In genomic region chr11:63046380-63046779, GRCm38 (mm10) we compare ENCODE assay signal across 11 mouse cellular contexts. TPM values are rescaled to one million over a fixed set of nuclear protein-coding genes. Genes with fewer than 3 reads are reported as not detected.
DNase-seq lines count a peak whose midpoint lies in the region; ATAC-seq and TF ChIP-seq lines count a peak whose summit lies in the region.
"Had no signal": no experiment of that assay in that cellular context is flagged by ENCODE, and none has a peak within 500 bp of the region (broad histone marks: within the 10 kb centered on the region; RNA-seq: fewer than 3 reads in every experiment).

No protein-coding gene starts in this region.

- 81% methylated on average over 8 of the region's 8 CpGs for WGBS in heart, embryonic 11.5 days (ENCODE audit: insufficient replicate concordance)
- 41% methylated on average over 8 of the region's 8 CpGs for WGBS in liver, embryonic 15.5 days (ENCODE audit: insufficient replicate concordance)
- 82% methylated on average over 8 of the region's 8 CpGs for WGBS in lung, postnatal 0 days

- DNase-seq in heart, adult 11 months: peak; percentile 98
- DNase-seq in liver: no peak
- DNase-seq in lung, postnatal 0 days (ENCODE audit: low spot score): peak; percentile 26
- DNase-seq in splenic B cell, adult 2 months (ENCODE audit: low read depth, low spot score): peak; percentile 59
- DNase-seq in retina, embryonic 14.5 days (ENCODE audit: low spot score): no peak
- DNase-seq in embryo, embryonic 10.5 days (ENCODE audit: low spot score): no peak

- ATAC-seq in heart, embryonic 11.5 days (replicated peaks; ENCODE audit: insufficient number of reproducible peaks, low FRiP score, low TSS enrichment): no peak
- ATAC-seq in liver, embryonic 15.5 days (ENCODE audit: insufficient read depth): peak; percentile 40; the same call in 1 of the 2 replicates
- ATAC-seq in lung, postnatal 0 days: peak; percentile 47
- ATAC-seq: forebrain, embryonic 16.5 days had no signal

- no peaks in the 10 kb centered on the region for H3K4me1 ChIP-seq in heart, embryonic 11.5 days (ENCODE audit: control insufficient read depth, insufficient read depth, low read length)
- H3K4me1 ChIP-seq in liver, embryonic 15.5 days (replicated peaks): no peaks in the 10 kb centered on the region
- H3K4me1 ChIP-seq in lung, postnatal 0 days (ENCODE audit: insufficient read depth, low read depth, low read length): no peaks in the 10 kb centered on the region
- H3K4me1 ChIP-seq: midbrain, embryonic 12.5 days had no signal

- H3K4me2 ChIP-seq in heart, embryonic 11.5 days: no peak overlapping the region
- H3K4me2 ChIP-seq in liver, embryonic 15.5 days: no peak overlapping the region
- no peak overlapping the region for H3K4me2 ChIP-seq in lung, postnatal 0 days (replicated peaks; ENCODE audit: low read depth, low read length)
- H3K4me2 ChIP-seq: heart, embryonic 13.5 days; midbrain, embryonic 12.5 days had no signal

- TF ChIP-seq EP300 in lung, postnatal 0 days (IDR thresholded peaks at IDR 0.05): no peak

- H3K27me3 ChIP-seq in heart, embryonic 11.5 days (ENCODE audit: control insufficient read depth, insufficient read depth, low read length): no peaks in the 10 kb centered on the region
- no peaks in the 10 kb centered on the region for H3K27me3 ChIP-seq in liver, embryonic 15.5 days
- H3K27me3 ChIP-seq in lung, postnatal 0 days (replicated peaks; ENCODE audit: insufficient read depth, low read length): no peaks in the 10 kb centered on the region
- no peaks in the 10 kb centered on the region for H3K27me3 ChIP-seq in splenic B cell, adult 2 months (ENCODE audit: control insufficient read depth, insufficient read depth, low read length, poor library complexity, severe bottlenecking)
- H3K27me3 ChIP-seq: heart, embryonic 13.5 days; midbrain, embryonic 12.5 days had no signal

- no peak overlapping the region for H3K9ac ChIP-seq in heart, embryonic 11.5 days (ENCODE audit: low read depth, low read length)
- H3K9ac ChIP-seq in liver, embryonic 15.5 days: no peak overlapping the region
- no peak overlapping the region for H3K9ac ChIP-seq in lung, postnatal 0 days (replicated peaks; ENCODE audit: low read depth)
- H3K9ac ChIP-seq: heart, embryonic 13.5 days; midbrain, embryonic 12.5 days had no signal

- H3K36me3 ChIP-seq in heart, embryonic 11.5 days (ENCODE audit: control insufficient read depth, insufficient read depth, low read length): no peaks in the 10 kb centered on the region
- no peaks in the 10 kb centered on the region for H3K36me3 ChIP-seq in liver, embryonic 15.5 days (replicated peaks)
- H3K36me3 ChIP-seq in lung, postnatal 0 days (ENCODE audit: insufficient read depth, low read length): no peaks in the 10 kb centered on the region
- H3K36me3 ChIP-seq in splenic B cell, adult 2 months (ENCODE audit: control insufficient read depth, insufficient read depth, low read length, poor library complexity, severe bottlenecking): no peaks in the 10 kb centered on the region
- H3K36me3 ChIP-seq: heart, embryonic 13.5 days; midbrain, embryonic 12.5 days had no signal

- TF ChIP-seq CTCF in lung, postnatal 0 days (IDR thresholded peaks at IDR 0.05): no peak

- H3K27ac ChIP-seq in heart, embryonic 11.5 days (ENCODE audit: low read depth, low read length): no peak overlapping the region
- H3K27ac ChIP-seq in liver, embryonic 15.5 days (replicated peaks): no peak overlapping the region
- no peak overlapping the region for H3K27ac ChIP-seq in lung, postnatal 0 days (ENCODE audit: low read length)
- H3K27ac ChIP-seq: heart, embryonic 13.5 days; midbrain, embryonic 12.5 days had no signal

- no peaks in the 10 kb centered on the region for H3K9me3 ChIP-seq in heart, embryonic 11.5 days (replicated peaks; ENCODE audit: control insufficient read depth, low read length)
- no peaks in the 10 kb centered on the region for H3K9me3 ChIP-seq in liver, embryonic 15.5 days (replicated peaks)
- H3K9me3 ChIP-seq in lung, postnatal 0 days (ENCODE audit: low read length): no peaks in the 10 kb centered on the region
- H3K9me3 ChIP-seq: heart, embryonic 13.5 days; midbrain, embryonic 12.5 days had no signal

- no peak overlapping the region for H3K4me3 ChIP-seq in heart, embryonic 11.5 days (ENCODE audit: low read depth, low read length)
- H3K4me3 ChIP-seq in liver, embryonic 15.5 days (replicated peaks): no peak overlapping the region
- H3K4me3 ChIP-seq in lung, postnatal 0 days (ENCODE audit: low read depth, low read length): no peak overlapping the region
- H3K4me3 ChIP-seq: heart, embryonic 13.5 days; midbrain, embryonic 12.5 days had no signal

RNA-seq across cellular contexts. Expression of gene Tekt3, which starts 15.1 kb away (rescaled TPM):
- not detected in 2 replicates for polyA plus RNA-seq in heart, embryonic 11.5 days (2014; fragmentation: Nextera tagmentation; extraction: Ambion mirVana)
- not detected in 2 replicates for polyA plus RNA-seq in liver, embryonic 15.5 days (2015; fragmentation: Nextera tagmentation; extraction: Ambion mirVana)
- polyA plus RNA-seq in lung, postnatal 0 days (2015; fragmentation: Nextera tagmentation; extraction: Ambion mirVana): 0.55 and 0.79 TPM in 2 replicates
- polyA plus RNA-seq: forebrain, embryonic 16.5 days; heart, embryonic 13.5 days; midbrain, embryonic 12.5 days had no signal

Comparison
In these comparisons a context has a peak if more than half of its experiments do, and no peak if none do; other contexts are left out.
1. DNase-seq: peak in heart, adult 11 months (single experiment), lung, postnatal 0 days (single experiment) and splenic B cell, adult 2 months (single experiment); none in liver (single experiment), retina, embryonic 14.5 days (single experiment) and embryo, embryonic 10.5 days (single experiment).